Mouse (Mus musculus) stomach, embryonic 16.5 days (tissue): ENCODE measurements around the gene Nsg2. TPM values are rescaled to one million over a fixed set of nuclear protein-coding genes. Genes with fewer than 3 reads are reported as not detected.

ENCODE experiments used
- ATAC-seq: fragments of 200-750 bp; cut with Nextera tagmentation; 2 replicates; pipeline ENCODE4 v1.8.0; 2017; ENCODE audit warnings: moderate number of reproducible peaks, moderate TSS enrichment; ENCODE audit not compliant: insufficient read depth, low FRiP score
- H3K27ac ChIP-seq: fragments of 300-500 bp; sonication (generic); 2 replicates; pipeline ENCODE4 v1.5.1; 2014; ENCODE audit warnings: low read length
- H3K27me3 ChIP-seq: fragments of 300-500 bp; sonication (generic); 2 replicates; pipeline ENCODE4 v1.6.1; 2014; ENCODE audit warnings: low read length, control low read depth, mixed read lengths; ENCODE audit not compliant: control insufficient read depth, insufficient read depth
- H3K36me3 ChIP-seq: fragments of 300-500 bp; sonication (generic); 2 replicates; pipeline ENCODE4 v1.6.1; 2014; ENCODE audit warnings: low read length; ENCODE audit not compliant: control insufficient read depth, insufficient read depth
- H3K4me1 ChIP-seq: fragments of 300-500 bp; sonication (generic); 2 replicates; pipeline ENCODE4 v1.6.1; 2014; ENCODE audit warnings: low read length, control low read depth, mixed read lengths; ENCODE audit not compliant: control insufficient read depth, insufficient read depth
- H3K4me2 ChIP-seq: fragments of 300-500 bp; sonication (generic); 2 replicates; pipeline ENCODE4 v1.6.1; 2014; ENCODE audit warnings: low read depth, low read length, mixed read lengths
- H3K4me3 ChIP-seq: fragments of 300-500 bp; sonication (generic); replicated peaks from 2 replicates; pipeline ENCODE4 v1.5.1; 2014; ENCODE audit warnings: mild to moderate bottlenecking, low read length
- H3K9ac ChIP-seq: fragments of 300-500 bp; sonication (generic); 2 replicates; pipeline ENCODE4 v1.6.1; 2014; ENCODE audit warnings: low read length
- H3K9me3 ChIP-seq: fragments of 300-500 bp; sonication (generic); replicated peaks from 2 replicates; pipeline ENCODE4 v1.6.1; 2016; ENCODE audit warnings: low read length, control low read depth; ENCODE audit not compliant: control insufficient read depth
- WGBS: fragments of 180-500 bp; shearing (Covaris S2); extraction: QIAGEN DNeasy Blood & Tissue Kit; methylation state at CpG from one replicate; pipeline ENCODE4 v1.1.7; 2014; 5-methylcytosine and 5-hydroxymethylcytosine counted together
- polyA plus RNA-seq: library from polyadenylated mRNA; unstranded; fragments of >200 nt; fragmentation: Nextera tagmentation; extraction: Ambion mirVana; gene quantifications from 2 replicates; pipeline ENCODE4 v1.2.1, GENCODE M21; 2015

The Nsg2 gene
- polyA plus RNA-seq, 1 experiment from 2014 or later = 8.2 TPM

DNA sequence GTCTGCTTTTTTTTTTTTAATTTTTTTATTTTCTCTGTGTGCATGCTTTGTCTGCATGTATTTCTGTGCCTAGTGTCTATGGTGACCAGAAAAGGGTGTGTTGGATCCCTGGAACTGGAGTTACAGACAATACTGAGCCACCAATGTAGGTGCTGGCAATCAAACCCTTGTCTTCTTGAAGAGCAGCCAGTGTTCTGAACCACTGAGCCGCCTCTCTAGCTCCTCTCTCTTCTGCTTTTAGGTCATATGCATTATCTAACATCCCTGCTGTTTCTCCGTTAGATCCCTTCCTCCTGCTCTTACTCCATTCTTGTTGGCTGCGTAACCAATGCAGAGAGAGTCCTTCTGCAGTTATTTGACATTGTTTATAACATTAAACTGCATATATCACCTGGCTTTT, 8.6 kb downstream of the Nsg2 start:
- peaks cover 5% of the 10 kb centered on the region; the same call in 1 of the 2 replicates for H3K4me1 ChIP-seq
- no peak for ATAC-seq
- no peak overlapping the region for H3K4me3 ChIP-seq
- peaks cover 8% of the 10 kb centered on the region; the same call in 1 of the 2 replicates for H3K9me3 ChIP-seq
- H3K27me3 ChIP-seq = no peaks in the 10 kb centered on the region
- WGBS = 80% methylated on average over 3 of the region's 3 CpGs
- no peaks in the 10 kb centered on the region for H3K36me3 ChIP-seq
- H3K9ac ChIP-seq = no peak overlapping the region
- no peak overlapping the region for H3K4me2 ChIP-seq
- H3K27ac ChIP-seq = no peak overlapping the region

DNA sequence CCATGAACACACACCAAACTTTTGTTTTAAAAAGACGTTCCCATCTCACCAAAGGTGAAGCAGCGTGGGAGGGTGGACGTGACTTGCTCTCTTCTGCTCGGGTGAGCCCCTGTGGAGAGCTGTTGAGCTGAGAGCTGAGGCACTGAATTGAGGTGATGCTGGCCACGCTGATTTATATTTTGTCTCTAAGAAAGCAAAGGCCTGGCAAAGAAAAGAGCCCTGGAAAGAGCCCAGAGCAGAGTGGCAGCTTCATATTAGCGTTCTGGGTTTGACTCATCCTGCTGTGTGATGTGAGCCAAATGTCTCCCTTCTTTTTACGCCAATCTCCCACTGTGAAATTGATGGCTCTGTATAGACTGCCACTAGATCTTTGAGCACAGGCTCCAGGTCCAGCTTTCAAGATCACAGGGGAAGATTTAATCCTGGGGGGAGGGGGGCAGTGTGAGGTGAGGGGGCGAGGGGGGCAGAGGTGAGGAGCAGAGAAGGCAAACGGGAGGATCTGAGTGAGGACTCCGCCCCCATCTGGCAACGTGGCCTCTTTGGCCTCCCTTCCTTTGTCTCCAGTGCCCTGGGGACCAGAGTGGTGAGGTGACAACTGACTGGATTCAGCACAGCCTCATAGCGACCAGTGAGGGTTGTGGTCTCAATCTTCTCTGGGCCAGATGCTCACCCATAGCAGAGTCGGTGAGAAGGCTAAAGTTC, 9.8 kb downstream of the Nsg2 start:
- Histone ChIP-seq H3K4me1 (peaks cover 5% of the 10 kb centered on the region; the same call in 1 of the 2 replicates), H3K27ac (no peak overlapping the region), H3K36me3 (no peaks in the 10 kb centered on the region), H3K9me3 (peaks cover 8% of the 10 kb centered on the region; the same call in 1 of the 2 replicates), H3K9ac (no peak overlapping the region), H3K27me3 (no peaks in the 10 kb centered on the region), H3K4me3 (no peak overlapping the region), H3K4me2 (no peak overlapping the region)
- 33% methylated on average over 13 of the region's 13 CpGs for WGBS
- peak; percentile 47; the same call in 1 of the 2 replicates for ATAC-seq

DNA sequence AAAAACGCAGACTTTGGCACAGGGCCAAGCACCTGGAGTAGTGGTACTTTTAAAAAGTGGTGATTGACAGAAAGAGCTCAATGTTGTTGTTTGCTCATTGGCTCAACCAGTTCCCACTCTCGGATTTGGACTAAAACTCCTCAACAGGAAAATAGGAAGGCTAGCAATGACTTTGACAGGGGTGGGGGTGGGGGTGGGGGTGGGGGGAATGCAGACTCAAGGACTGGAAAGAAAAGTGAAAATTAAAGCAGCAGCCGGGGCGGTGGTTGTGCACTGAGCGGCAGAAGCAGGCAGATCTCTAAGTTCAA, 10.4 kb downstream of the Nsg2 start:
- Histone ChIP-seq H3K4me1 (peaks cover 5% of the 10 kb centered on the region; the same call in 1 of the 2 replicates), H3K36me3 (no peaks in the 10 kb centered on the region), H3K27ac (no peak overlapping the region), H3K9me3 (peaks cover 8% of the 10 kb centered on the region; the same call in 1 of the 2 replicates), H3K4me2 (no peak overlapping the region), H3K9ac (no peak overlapping the region), H3K4me3 (no peak overlapping the region), H3K27me3 (no peaks in the 10 kb centered on the region)
- 64% methylated on average over 5 of the region's 5 CpGs for WGBS
- no peak for ATAC-seq

- Histone ChIP-seq H3K4me1 (peaks cover 5% of the 10 kb centered on the region; the same call in 1 of the 2 replicates), H3K9me3 (peaks cover 4% of the 10 kb centered on the region; the same call in 1 of the 2 replicates), H3K27me3 (no peaks in the 10 kb centered on the region), H3K36me3 (no peaks in the 10 kb centered on the region), H3K4me2 (no peak overlapping the region), H3K4me3 (no peak overlapping the region), H3K9ac (no peak overlapping the region), H3K27ac (no peak overlapping the region)
- WGBS = 50% methylated on average over 9 of the region's 9 CpGs
- ATAC-seq = no peak
These were observed 11.8 kb downstream of the Nsg2 start for GRCm38 (mm10) chr11:32011867-32012603.

- H3K9me3 ChIP-seq = no peaks in the 10 kb centered on the region
- no peak for ATAC-seq
- no peaks in the 10 kb centered on the region for H3K36me3 ChIP-seq
- H3K27me3 ChIP-seq = no peaks in the 10 kb centered on the region
- H3K4me3 ChIP-seq = no peak overlapping the region
- no peak overlapping the region for H3K4me2 ChIP-seq
- peaks cover 5% of the 10 kb centered on the region; the same call in 1 of the 2 replicates for H3K4me1 ChIP-seq
- WGBS = 80% methylated on average over 4 of the region's 4 CpGs
- no peak overlapping the region for H3K27ac ChIP-seq
- no peak overlapping the region for H3K9ac ChIP-seq
These were observed 12.8 kb downstream of the Nsg2 start for GRCm38 (mm10) chr11:32013014-32013427.

DNA sequence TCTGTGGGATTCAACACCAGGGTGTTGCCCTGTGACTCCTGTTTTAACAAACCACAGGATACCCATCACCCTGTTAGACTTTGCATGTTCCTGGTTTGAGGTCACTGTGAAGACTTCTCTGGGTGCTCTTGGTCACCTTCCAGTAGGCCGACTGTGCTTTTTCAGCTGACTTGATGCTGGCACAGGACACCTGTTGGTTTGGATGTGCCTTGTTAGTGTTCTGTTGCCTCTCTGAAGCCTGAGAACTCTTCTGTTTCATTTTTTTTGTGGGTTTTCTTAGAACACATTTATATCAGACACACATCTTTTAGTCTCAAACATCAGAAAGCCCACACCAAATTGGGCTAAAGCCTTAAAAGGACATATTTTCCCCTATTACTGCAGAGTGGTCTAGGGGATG, 13.3 kb downstream of the Nsg2 start:
- 79% methylated on average over 1 of the region's 1 CpGs for WGBS
- Histone ChIP-seq H3K27me3 (no peaks in the 10 kb centered on the region), H3K36me3 (no peaks in the 10 kb centered on the region), H3K4me1 (peaks cover 5% of the 10 kb centered on the region; the same call in 1 of the 2 replicates), H3K4me3 (no peak overlapping the region), H3K9ac (no peak overlapping the region), H3K9me3 (no peaks in the 10 kb centered on the region), H3K27ac (no peak overlapping the region), H3K4me2 (no peak overlapping the region)
- no peak for ATAC-seq

GRCm38 (mm10) chr11:32018201-32018600, 17.9 kb downstream of the Nsg2 start:
- 55% methylated on average over 4 of the region's 4 CpGs for WGBS
- H3K27ac ChIP-seq = no peak overlapping the region
- no peak overlapping the region for H3K4me2 ChIP-seq
- H3K4me3 ChIP-seq = no peak overlapping the region
- H3K9me3 ChIP-seq = no peaks in the 10 kb centered on the region
- ATAC-seq = no peak
- no peaks in the 10 kb centered on the region for H3K36me3 ChIP-seq
- no peak overlapping the region for H3K9ac ChIP-seq
- peaks cover 6% of the 10 kb centered on the region; the same call in 1 of the 2 replicates for H3K4me1 ChIP-seq
- H3K27me3 ChIP-seq = no peaks in the 10 kb centered on the region

GRCm38 (mm10) chr11:32020031-32020965, 20.0 kb downstream of the Nsg2 start:
- 34% methylated on average over 8 of the region's 8 CpGs for WGBS
- no peak overlapping the region for H3K4me2 ChIP-seq
- peaks cover 6% of the 10 kb centered on the region; the same call in 1 of the 2 replicates for H3K4me1 ChIP-seq
- H3K4me3 ChIP-seq = no peak overlapping the region
- H3K9me3 ChIP-seq = no peaks in the 10 kb centered on the region
- H3K27ac ChIP-seq = no peak overlapping the region; the same call in 1 of the 2 replicates
- H3K9ac ChIP-seq = no peak overlapping the region
- no peaks in the 10 kb centered on the region for H3K36me3 ChIP-seq
- 0 out of 2 replicates have a peak, but pooled peaks have one; percentile 40 for ATAC-seq
- H3K27me3 ChIP-seq = no peaks in the 10 kb centered on the region
